Mouse (Mus musculus): ENCODE measurements around the gene Myo5a. TPM values are rescaled to one million over a fixed set of nuclear protein-coding genes. Genes with fewer than 3 reads are reported as not detected.
A peak's percentile ranks its signal among the peaks of the same experiment; 100 is the strongest.

Myo5a gene
- polyA plus RNA-seq, 1 experiment from 2014 or later = 23.9 TPM

DNA sequence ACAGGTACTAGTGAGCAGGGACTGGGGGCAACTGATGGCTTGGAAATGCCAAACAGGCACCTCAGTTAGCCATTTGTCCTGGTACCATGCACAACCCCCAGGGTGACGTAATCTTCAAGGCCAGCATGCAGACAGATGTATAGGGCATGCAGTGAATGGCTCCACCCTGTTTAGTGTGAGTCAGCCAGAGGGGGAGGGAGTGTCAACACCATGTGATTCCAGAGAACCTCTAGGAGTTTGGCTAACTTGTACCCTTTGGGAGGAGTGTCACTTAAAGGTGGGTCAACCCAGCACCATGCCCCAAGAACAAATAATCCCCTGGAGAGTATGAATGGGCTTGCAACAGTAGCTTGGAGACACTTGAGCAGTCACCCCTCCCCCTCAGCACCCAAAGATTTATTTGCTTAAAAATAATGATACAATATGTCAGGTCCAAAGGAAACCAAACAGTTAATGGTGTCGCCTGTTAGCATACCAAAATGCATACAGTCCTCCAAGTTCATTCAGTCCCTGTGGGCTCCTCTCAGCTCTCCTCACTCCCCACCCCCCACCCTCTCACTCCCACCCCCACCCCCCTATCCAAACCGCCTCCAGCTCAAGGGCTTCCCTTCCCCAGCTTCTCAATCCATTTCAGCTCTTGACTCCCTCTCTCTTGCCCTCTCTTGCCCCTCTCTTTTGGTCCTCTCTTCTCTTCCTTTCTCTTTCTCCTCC lies 193.3 kb downstream of the Myo5a start:
- 44% methylated on average over 3 of the region's 3 CpGs for WGBS
- Histone ChIP-seq H3K27ac (0 out of 2 replicates have a peak overlapping the region, but pooled peaks have one; percentile 5), H3K36me3 (no peaks in the 10 kb centered on the region), H3K27me3 (ENCODE audit: insufficient read depth, poor library complexity, severe bottlenecking) (no peaks in the 10 kb centered on the region), H3K4me3 (no peak overlapping the region), H3K4me1 (replicated peaks) (peaks cover 36% of the 10 kb centered on the region), H3K9me3 (no peaks in the 10 kb centered on the region)
- no peak for DNase-seq (ENCODE audit: low spot score)

GRCm38 (mm10) chr9:75267147-75267546 lies 196.3 kb downstream of the Myo5a start:
- no peaks in the 10 kb centered on the region for H3K9me3 ChIP-seq
- no peaks in the 10 kb centered on the region for H3K27me3 ChIP-seq (ENCODE audit: insufficient read depth, poor library complexity, severe bottlenecking)
- peaks cover 17% of the 10 kb centered on the region for H3K4me1 ChIP-seq (replicated peaks)
- H3K27ac ChIP-seq = no peak overlapping the region
- H3K4me3 ChIP-seq = no peak overlapping the region
- no peaks in the 10 kb centered on the region for H3K36me3 ChIP-seq
- WGBS = 80% methylated on average over 6 of the region's 6 CpGs
- no peak for DNase-seq (ENCODE audit: low spot score)

DNA sequence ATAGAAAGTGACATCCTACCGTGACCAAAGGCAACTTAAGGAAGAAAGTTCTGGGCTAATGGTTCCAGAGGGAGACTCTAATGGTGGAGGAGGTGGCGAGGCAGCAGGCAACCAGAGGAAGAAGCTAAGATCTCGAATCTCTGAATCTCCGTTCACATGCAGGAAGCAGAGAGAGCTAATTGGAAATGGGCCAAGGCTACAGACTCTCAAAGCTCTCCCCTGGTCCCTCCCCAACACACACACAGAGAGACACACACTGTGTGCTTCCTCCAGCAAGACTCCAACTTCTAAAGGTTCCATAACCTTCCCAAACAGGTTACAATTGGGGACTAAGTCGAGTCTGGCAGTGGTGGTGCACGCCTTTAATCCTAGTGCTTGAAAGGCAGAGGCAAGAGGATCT lies 199.6 kb downstream of the Myo5a start:
- no peaks in the 10 kb centered on the region for H3K27me3 ChIP-seq (ENCODE audit: insufficient read depth, poor library complexity, severe bottlenecking)
- no peaks in the 10 kb centered on the region for H3K9me3 ChIP-seq
- no peaks in the 10 kb centered on the region for H3K36me3 ChIP-seq
- H3K4me1 ChIP-seq (replicated peaks) = 0 out of 2 replicates have a peak, but pooled peaks cover 3% of the 10 kb centered on the region
- H3K27ac ChIP-seq = no peak overlapping the region
- WGBS = 78% methylated on average over 6 of the region's 6 CpGs
- DNase-seq (ENCODE audit: low spot score) = no peak
- no peak overlapping the region for H3K4me3 ChIP-seq

GRCm38 (mm10) chr9:75271539-75271938 lies 200.7 kb downstream of the Myo5a start:
- H3K4me3 ChIP-seq = no peak overlapping the region
- H3K36me3 ChIP-seq = no peaks in the 10 kb centered on the region
- H3K9me3 ChIP-seq = no peaks in the 10 kb centered on the region
- WGBS = 90% methylated on average over 8 of the region's 8 CpGs
- peaks cover 3% of the 10 kb centered on the region for H3K4me1 ChIP-seq (replicated peaks)
- DNase-seq (ENCODE audit: low spot score) = no peak
- no peak overlapping the region for H3K27ac ChIP-seq
- no peaks in the 10 kb centered on the region for H3K27me3 ChIP-seq (ENCODE audit: insufficient read depth, poor library complexity, severe bottlenecking)

Other genes starting within 250 kb of the Myo5a start
- gene Onecut1, start 209.1 kb upstream of the Myo5a start, polyA plus RNA-seq (2016; fragmentation: Nextera tagmentation; extraction: Ambion mirVana) = 10.8 and 12.2 TPM in 2 replicates
- gene Fam214a, start 118.1 kb upstream of the Myo5a start, polyA plus RNA-seq (2016; fragmentation: Nextera tagmentation; extraction: Ambion mirVana) = 8.6 and 13.1 TPM in 2 replicates
- gene Arpp19, start 33.4 kb upstream of the Myo5a start, polyA plus RNA-seq (2016; fragmentation: Nextera tagmentation; extraction: Ambion mirVana) = 320 and 348 TPM in 2 replicates
- 0.52 and 1.6 TPM in 2 replicates for gene Myo5c, start 161.0 kb downstream of the Myo5a start, polyA plus RNA-seq (2016; fragmentation: Nextera tagmentation; extraction: Ambion mirVana)
- gene Gnb5, start 235.3 kb downstream of the Myo5a start, polyA plus RNA-seq (2016; fragmentation: Nextera tagmentation; extraction: Ambion mirVana) = 26.0 and 27.6 TPM in 2 replicates